Mouse (Mus musculus) G1E (cell line): ENCODE data around the gene Sult1a1.

Experiments
- CTCF ChIP-seq: IDR thresholded peaks from 2 replicates; pipeline ENCODE4 v1.5.1; 2012; ENCODE audit warnings: low read depth, low read length, inconsistent platforms, mixed read lengths
- GATA1 ChIP-seq: IDR thresholded peaks from 2 replicates; pipeline ENCODE4 v1.6.1; 2012; ENCODE audit warnings: borderline replicate concordance, low read length, inconsistent platforms, mixed read lengths
- GATA2 ChIP-seq: IDR thresholded peaks from 2 replicates; pipeline ENCODE4 v1.6.1; 2012; ENCODE audit warnings: low read depth, low read length, inconsistent platforms, borderline replicate concordance
- POLR2AphosphoS5 ChIP-seq: IDR thresholded peaks from 2 replicates; pipeline ENCODE4 v1.6.1; 2012; ENCODE audit warnings: low read depth, low read length, inconsistent platforms; ENCODE audit not compliant: insufficient replicate concordance
- TAL1 ChIP-seq: conservative IDR thresholded peaks from 2 replicates; pipeline ENCODE4 v1.6.1; 2012; ENCODE audit warnings: low read depth, low read length, inconsistent platforms, mixed read lengths

DNA sequence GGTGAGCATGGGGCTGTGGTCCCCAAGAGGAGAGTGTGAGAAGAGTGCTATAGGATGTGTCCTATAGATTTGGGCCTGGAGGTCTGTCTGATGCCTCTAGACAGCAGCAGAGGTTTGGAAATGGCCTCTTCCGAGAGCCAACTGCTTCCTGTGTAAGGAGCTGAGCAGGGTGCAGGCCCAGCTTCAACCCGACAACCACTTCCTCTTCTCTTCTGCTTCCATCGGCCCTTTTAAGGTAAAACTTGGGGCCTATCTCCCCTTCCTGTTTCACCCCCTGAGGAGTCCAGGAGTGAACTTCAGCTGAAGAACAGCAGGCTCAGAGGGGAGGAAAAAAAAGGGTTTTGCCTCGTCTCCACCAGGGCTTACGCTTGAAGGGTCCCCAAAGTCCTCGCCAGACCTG lies 26.1 kb upstream of the Sult1a1 start:
- TF ChIP-seq GATA1 (no peak), TAL1 (no peak), CTCF (no peak), GATA2 (no peak), POLR2AphosphoS5 (no peak)
